Mouse (Mus musculus) megakaryocyte progenitor cell, adult 5-6 weeks (primary cell): ENCODE measurements around the gene Fggy. TPM values are rescaled to one million over a fixed set of nuclear protein-coding genes. Genes with fewer than 3 reads are reported as not detected.
A peak's percentile ranks its signal among the peaks of the same experiment; 100 is the strongest.

ENCODE experiments used
- ATAC-seq: replicated peaks from 2 replicates; pipeline ENCODE4 v1.8.0; 2016; ENCODE audit warnings: mild to moderate bottlenecking, moderate TSS enrichment, inconsistent platforms; ENCODE audit not compliant: poor library complexity
- total RNA-seq, 2 experiments: library from RNA; stranded (forward) in 1 of 2; stranded (reverse) in 1 of 2; fragments of 157-497, 149-512 nt in 1 of 2; fragments of 200-1000 nt in 1 of 2; gene quantifications; 2 replicates each; pipeline versions ENCODE4 v1.2.3 to v1.2.4; 2015 to 2017

Gene Fggy
- total RNA-seq, 2 experiments from 2014 or later, result 7.3 to 10.1 TPM

GRCm38 (mm10) chr4:95771542-95771941 is 214.2 kb downstream of the Fggy start:
- no peak for ATAC-seq

DNA sequence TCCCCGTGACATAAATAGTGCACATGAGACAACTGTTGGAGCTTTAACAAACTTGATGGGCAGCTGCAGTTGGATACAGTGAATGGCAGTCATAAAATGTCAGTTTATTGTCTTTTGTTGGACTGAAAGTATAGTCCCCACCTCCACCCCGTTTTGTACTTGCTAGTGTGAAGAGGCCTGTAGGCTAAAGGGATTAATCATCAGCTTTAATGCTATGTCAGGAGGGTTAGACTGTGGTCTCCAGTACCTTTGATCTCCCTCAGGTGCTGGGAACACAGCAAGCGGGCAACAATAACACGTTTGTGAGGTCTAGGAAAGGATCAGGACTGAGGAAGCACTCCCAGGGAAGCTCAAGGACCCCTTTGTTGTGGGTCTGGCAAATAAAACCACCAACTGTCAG is 214.6 kb downstream of the Fggy start:
- ATAC-seq, result no peak

DNA sequence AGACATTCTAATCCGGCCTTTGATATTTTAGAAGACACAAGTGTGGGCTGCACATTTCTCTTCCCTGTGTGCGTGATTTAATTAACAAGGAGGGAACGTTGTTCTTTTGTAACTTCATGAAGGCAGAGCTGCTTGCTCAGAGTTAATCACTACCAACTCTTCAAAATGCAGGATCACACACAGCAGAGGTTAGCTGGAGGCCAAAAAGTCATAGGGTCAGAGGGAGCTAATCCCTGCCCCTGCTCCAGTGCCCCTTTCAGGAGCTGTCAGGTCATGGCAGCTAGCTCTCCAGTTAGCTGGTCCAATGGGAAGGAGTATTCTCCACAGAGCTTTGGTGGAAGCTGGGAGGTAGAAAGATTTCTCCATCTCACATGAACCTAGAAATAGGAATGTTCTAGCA is 215.4 kb downstream of the Fggy start:
- ATAC-seq, result no peak

DNA sequence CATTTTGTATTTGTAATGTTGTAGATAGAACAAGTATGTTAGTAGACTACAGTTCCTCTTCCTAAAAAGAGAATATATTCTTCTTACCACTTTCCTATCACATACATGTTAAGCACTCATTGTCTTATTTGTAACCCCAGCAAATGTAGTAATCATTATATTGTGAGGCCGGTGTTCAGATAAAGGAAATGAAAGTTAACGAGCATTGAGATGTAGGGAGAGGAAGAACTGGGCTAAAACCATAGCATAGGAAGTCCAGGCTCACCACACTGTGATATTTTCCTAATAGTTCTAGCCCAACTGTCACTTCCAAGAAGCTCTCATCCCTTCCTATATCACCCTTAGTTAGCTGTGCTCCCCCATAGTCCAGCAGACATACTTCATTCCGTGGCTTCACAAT is 218.3 kb downstream of the Fggy start:
- ATAC-seq, result peak; percentile 79

GRCm38 (mm10) chr4:95777839-95778238 is 220.5 kb downstream of the Fggy start:
- ATAC-seq, result peak; percentile 20; the same call in 1 of the 2 replicates

- ATAC-seq, result peak; percentile 55
Measured at GRCm38 (mm10) chr4:95778528-95778927, 221.2 kb downstream of the Fggy start.

DNA sequence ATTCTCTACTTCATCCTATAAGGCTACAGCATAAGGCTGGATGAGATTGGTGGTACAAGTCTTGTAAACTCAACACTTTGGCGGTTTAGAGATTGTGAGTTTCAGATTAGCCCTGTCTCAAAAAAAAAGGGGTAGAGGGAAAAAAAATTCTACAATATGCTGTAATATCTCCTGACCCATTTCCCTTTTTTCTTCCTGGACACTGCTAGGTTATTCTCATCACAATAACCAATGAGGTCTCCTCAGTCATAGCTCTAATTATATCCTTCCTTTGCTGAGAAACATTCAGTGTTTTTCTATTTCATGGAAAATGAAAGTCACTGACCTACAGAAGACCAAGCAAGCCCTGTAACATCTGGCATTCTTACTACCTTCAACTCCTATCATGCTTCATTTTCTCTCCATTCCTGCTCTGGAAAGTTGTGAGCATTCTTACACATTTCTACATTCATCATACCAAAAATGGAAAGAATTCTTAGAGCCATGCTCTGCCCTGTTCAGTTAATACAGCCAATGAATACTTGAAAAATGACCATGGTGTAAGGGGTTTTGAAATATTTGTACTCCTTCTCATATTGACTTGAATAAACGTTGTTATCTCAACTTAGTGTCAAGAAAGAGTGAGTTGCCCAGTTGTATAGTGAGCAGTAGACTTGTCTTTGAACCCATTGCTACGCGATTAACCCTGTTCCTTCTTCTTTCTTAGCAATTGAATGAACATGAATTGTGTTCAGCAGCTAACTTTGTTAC is 227.0 kb downstream of the Fggy start:
- ATAC-seq, result peak; percentile 75

DNA sequence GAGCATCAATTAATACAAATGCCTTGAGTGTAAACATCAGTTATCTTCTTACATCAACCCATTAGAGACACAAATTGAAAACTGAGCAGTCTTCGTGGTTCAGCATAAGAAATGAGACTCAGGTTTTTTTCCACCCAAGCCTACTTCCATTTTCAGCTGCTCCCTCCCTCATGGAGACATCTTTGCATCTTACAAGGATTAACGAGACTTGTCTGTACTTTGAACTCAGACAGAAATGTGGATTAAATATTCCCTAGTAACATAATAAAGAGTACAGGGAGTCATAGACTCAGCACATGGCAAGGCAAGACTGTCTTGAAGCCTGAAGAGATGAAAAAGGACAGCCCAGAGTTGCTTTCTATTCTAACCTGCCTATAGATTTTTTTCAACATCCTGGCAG is 230.3 kb downstream of the Fggy start:
- no peak for ATAC-seq

GRCm38 (mm10) chr4:95788867-95789266 is 231.6 kb downstream of the Fggy start:
- no peak for ATAC-seq

GRCm38 (mm10) chr4:95791913-95792475 is 234.7 kb downstream of the Fggy start:
- no peak for ATAC-seq

DNA sequence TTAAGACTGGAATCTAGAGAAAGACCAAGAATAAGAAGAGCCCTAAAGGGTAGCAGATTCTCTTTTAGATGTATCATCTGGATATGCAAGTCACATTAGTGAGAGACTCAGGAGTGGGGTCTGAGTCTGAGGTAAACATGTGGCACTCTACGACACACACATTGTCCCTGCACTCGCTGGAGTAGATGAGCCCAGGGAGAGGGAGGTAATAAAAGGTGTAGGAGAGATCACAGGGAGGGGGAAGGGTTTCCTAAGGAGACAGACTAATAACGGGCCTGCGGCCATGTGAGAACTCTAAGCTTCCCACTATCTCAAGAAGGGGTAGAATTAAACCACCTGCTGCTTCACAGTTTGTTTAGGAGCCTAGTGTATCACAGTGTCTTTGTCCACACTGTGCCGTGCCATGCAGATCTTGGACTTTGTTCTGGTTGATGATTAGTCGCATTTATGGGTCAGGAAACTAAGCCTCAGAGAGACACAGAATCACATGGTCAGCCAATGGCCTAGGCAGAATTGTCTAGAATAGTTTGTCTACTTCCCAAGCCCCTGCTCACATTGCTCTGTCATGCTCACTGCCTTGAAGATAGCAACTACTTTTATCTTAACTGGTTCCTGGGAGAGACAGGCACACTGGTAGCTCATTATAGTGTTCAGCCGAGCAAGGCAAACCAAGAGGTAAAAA is 236.5 kb downstream of the Fggy start:
- ATAC-seq, result no peak

- ATAC-seq, result no peak
Measured at GRCm38 (mm10) chr4:95794651-95795050, 237.3 kb downstream of the Fggy start.

DNA sequence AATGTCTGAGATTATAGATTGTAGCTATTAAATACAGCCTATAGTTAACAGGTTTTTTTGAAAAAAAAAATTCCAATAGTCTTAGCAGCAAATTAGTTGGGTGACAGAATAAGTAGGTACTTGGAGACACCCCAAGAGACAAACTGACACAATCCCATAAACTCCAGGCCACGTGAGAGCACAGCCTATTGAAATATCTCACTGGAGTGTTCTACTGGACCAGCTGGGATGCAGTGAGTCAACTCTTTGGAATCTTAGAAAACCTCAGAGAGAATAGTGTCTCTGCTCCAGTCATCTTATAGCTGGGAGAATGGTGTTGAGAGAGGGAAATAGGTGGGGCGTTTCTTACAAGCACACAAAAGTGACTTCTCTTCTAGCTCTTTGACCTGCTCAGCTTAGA is 238.0 kb downstream of the Fggy start:
- ATAC-seq, result no peak

DNA sequence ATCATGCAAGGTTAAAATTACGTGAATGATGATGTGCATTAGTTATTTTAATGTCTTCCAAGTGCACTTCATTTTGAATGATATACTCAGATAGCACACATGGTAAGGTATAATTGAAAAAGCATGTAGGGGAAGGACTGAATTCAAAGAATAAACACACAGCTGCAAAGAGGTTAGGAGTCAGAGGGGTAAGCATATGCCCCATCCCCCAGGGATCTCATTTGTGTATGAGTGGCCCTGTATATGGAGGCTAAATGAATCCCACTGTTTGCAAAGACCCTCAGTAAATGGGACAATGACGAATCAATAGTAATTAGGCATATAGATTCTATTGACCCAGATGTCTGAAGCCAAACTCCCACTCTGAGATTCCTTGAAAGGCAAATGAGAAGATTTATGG is 262.3 kb downstream of the Fggy start:
- ATAC-seq, result no peak

- no peak for ATAC-seq
Measured at GRCm38 (mm10) chr4:95821906-95822579, 264.7 kb downstream of the Fggy start.

- 0 out of 2 replicates have a peak, but pooled peaks have one; percentile 39 for ATAC-seq
Measured at GRCm38 (mm10) chr4:95828164-95828563, 270.9 kb downstream of the Fggy start.

- peak; percentile 57 for ATAC-seq
Measured at GRCm38 (mm10) chr4:95830320-95830719, 273.0 kb downstream of the Fggy start.

DNA sequence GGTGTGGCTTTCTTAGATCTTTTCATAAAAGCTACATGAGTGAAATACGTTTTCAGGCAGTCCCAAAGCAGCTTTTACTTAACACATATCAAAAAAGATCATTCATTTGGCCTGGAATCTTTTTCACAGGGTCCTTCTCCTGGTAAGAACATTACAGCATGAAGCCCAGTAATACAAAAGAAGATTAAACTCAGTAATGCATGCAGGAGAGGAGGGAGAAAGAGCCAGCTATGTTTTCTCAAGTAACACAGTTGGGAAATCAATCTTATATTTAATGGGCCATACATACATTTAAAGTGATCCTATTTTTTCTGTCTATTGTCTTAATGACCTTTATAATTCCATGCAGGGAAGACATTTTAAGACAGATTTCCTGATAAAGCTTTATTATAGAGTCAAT is 282.6 kb downstream of the Fggy start:
- ATAC-seq, result no peak

GRCm38 (mm10) chr4:95840389-95841053 is 283.2 kb downstream of the Fggy start:
- no peak for ATAC-seq

GRCm38 (mm10) chr4:95845981-95846617 is 288.8 kb downstream of the Fggy start:
- peak; percentile 55 for ATAC-seq

DNA sequence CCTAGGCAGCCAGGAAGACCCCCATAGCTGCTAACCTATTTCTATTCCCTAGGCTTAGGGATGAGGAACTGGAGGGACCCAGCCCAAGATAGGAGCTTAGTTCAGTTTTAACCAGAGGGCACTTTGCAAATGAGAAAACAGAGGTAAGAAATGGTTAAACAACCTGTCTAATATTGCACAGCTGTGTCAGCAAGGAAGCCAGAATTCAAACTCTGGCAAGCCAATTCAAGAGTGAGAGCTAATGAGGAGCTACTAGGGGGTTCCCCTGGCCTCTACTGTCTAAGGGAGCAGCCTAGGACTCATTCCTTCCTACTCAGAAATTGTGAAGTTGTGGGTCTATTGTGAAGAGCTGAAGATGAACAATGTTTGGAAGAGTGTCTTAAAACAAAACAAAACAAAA is 289.9 kb downstream of the Fggy start:
- ATAC-seq, result no peak
